Mouse (Mus musculus) hindbrain, embryonic 13.5 days (tissue): ENCODE measurements around the gene Ubac2. TPM values are rescaled to one million over a fixed set of nuclear protein-coding genes. Genes with fewer than 3 reads are reported as not detected.

Experiments used
- ATAC-seq: fragments of 200-750 bp; cut with Nextera tagmentation; 2 replicates; pipeline ENCODE4 v1.8.0; 2017; ENCODE audit warnings: moderate TSS enrichment; ENCODE audit not compliant: low FRiP score
- H3K27ac ChIP-seq: fragments of 300-500 bp; sonication (generic); 2 replicates; pipeline ENCODE4 v1.5.1; 2015; ENCODE audit warnings: inconsistent platforms, mild to moderate bottlenecking, moderate library complexity
- H3K27me3 ChIP-seq: fragments of 300-500 bp; sonication (generic); 2 replicates; pipeline ENCODE4 v1.6.1; 2015; ENCODE audit warnings: mild to moderate bottlenecking, inconsistent platforms
- H3K36me3 ChIP-seq: fragments of 300-500 bp; sonication (generic); 2 replicates; pipeline ENCODE4 v1.6.1; 2015; ENCODE audit warnings: mild to moderate bottlenecking, inconsistent platforms
- H3K4me1 ChIP-seq: fragments of 300-500 bp; sonication (generic); replicated peaks from 2 replicates; pipeline ENCODE4 v1.6.1; 2015; ENCODE audit warnings: inconsistent platforms
- H3K4me2 ChIP-seq: fragments of 300-500 bp; sonication (generic); 2 replicates; pipeline ENCODE4 v1.6.1; 2015; ENCODE audit warnings: inconsistent platforms, mild to moderate bottlenecking, moderate library complexity
- H3K4me3 ChIP-seq: fragments of 300-500 bp; sonication (generic); 2 replicates; pipeline ENCODE4 v1.5.1; 2015; ENCODE audit warnings: mild to moderate bottlenecking, inconsistent platforms
- H3K9ac ChIP-seq: fragments of 300-500 bp; sonication (generic); 2 replicates; pipeline ENCODE4 v1.6.1; 2015; ENCODE audit warnings: mild to moderate bottlenecking, inconsistent platforms
- H3K9me3 ChIP-seq: fragments of 300-500 bp; sonication (generic); 2 replicates; pipeline ENCODE4 v1.6.1; 2016; ENCODE audit warnings: inconsistent platforms
- WGBS: fragments of 180-500 bp; shearing (Covaris S2); methylation state at CpG from one replicate; pipeline ENCODE4 v1.1.7; 2015; 5-methylcytosine and 5-hydroxymethylcytosine counted together
- polyA plus RNA-seq: library from polyadenylated mRNA; unstranded; fragments of >200 nt; fragmentation: Nextera tagmentation; extraction: Ambion mirVana; gene quantifications from 2 replicates; pipeline ENCODE4 v1.2.1, GENCODE M21; 2015

Ubac2 gene
- polyA plus RNA-seq, 1 experiment from 2014 or later: 56.9 TPM

- ATAC-seq: no peak
- no peak overlapping the region for H3K27ac ChIP-seq
- H3K4me3 ChIP-seq: no peak overlapping the region
- no peaks in the 10 kb centered on the region for H3K9me3 ChIP-seq
- no peak overlapping the region for H3K4me2 ChIP-seq
- no peak overlapping the region for H3K9ac ChIP-seq
- no peaks in the 10 kb centered on the region for H3K4me1 ChIP-seq
- H3K36me3 ChIP-seq: peaks cover 48% of the 10 kb centered on the region
- 95% methylated on average over 13 of the region's 13 CpGs for WGBS
- H3K27me3 ChIP-seq: no peaks in the 10 kb centered on the region
Observed at GRCm38 (mm10) chr14:122009502-122009901, 131.1 kb downstream of the Ubac2 start.

- peaks cover 53% of the 10 kb centered on the region for H3K36me3 ChIP-seq
- H3K27me3 ChIP-seq: no peaks in the 10 kb centered on the region
- no peaks in the 10 kb centered on the region for H3K9me3 ChIP-seq
- ATAC-seq: no peak
- no peak overlapping the region for H3K27ac ChIP-seq
- no peaks in the 10 kb centered on the region for H3K4me1 ChIP-seq
- 87% methylated on average over 7 of the region's 7 CpGs for WGBS
- H3K9ac ChIP-seq: no peak overlapping the region
- no peak overlapping the region for H3K4me3 ChIP-seq
- H3K4me2 ChIP-seq: no peak overlapping the region
Observed at GRCm38 (mm10) chr14:122010301-122010700, 131.9 kb downstream of the Ubac2 start.

- H3K36me3 ChIP-seq: peaks cover 56% of the 10 kb centered on the region
- ATAC-seq: no peak
- no peaks in the 10 kb centered on the region for H3K27me3 ChIP-seq
- no peak overlapping the region for H3K27ac ChIP-seq
- H3K4me3 ChIP-seq: no peak overlapping the region
- no peak overlapping the region for H3K9ac ChIP-seq
- WGBS: 94% methylated on average over 8 of the region's 8 CpGs
- H3K4me1 ChIP-seq: no peaks in the 10 kb centered on the region
- H3K9me3 ChIP-seq: no peaks in the 10 kb centered on the region
- H3K4me2 ChIP-seq: no peak overlapping the region
Observed at GRCm38 (mm10) chr14:122011768-122012167, 133.3 kb downstream of the Ubac2 start.

GRCm38 (mm10) chr14:122012193-122012592 is 133.8 kb downstream of the Ubac2 start:
- Histone ChIP-seq H3K27me3 (no peaks in the 10 kb centered on the region), H3K36me3 (peaks cover 56% of the 10 kb centered on the region), H3K4me3 (no peak overlapping the region), H3K9ac (no peak overlapping the region), H3K9me3 (no peaks in the 10 kb centered on the region), H3K4me2 (no peak overlapping the region), H3K4me1 (no peaks in the 10 kb centered on the region), H3K27ac (no peak overlapping the region)
- ATAC-seq: no peak
- WGBS: 74% methylated on average over 5 of the region's 5 CpGs

GRCm38 (mm10) chr14:122012814-122013213 is 134.4 kb downstream of the Ubac2 start:
- peaks cover 56% of the 10 kb centered on the region for H3K36me3 ChIP-seq
- no peak overlapping the region for H3K27ac ChIP-seq
- no peaks in the 10 kb centered on the region for H3K4me1 ChIP-seq
- ATAC-seq: no peak
- no peak overlapping the region for H3K4me2 ChIP-seq
- H3K27me3 ChIP-seq: no peaks in the 10 kb centered on the region
- WGBS: 83% methylated on average over 13 of the region's 13 CpGs
- H3K9me3 ChIP-seq: no peaks in the 10 kb centered on the region
- H3K9ac ChIP-seq: no peak overlapping the region
- H3K4me3 ChIP-seq: no peak overlapping the region

GRCm38 (mm10) chr14:122013417-122013951 is 135.1 kb downstream of the Ubac2 start:
- WGBS: 90% methylated on average over 14 of the region's 14 CpGs
- Histone ChIP-seq H3K27me3 (no peaks in the 10 kb centered on the region), H3K4me3 (no peak overlapping the region), H3K4me1 (no peaks in the 10 kb centered on the region), H3K4me2 (no peak overlapping the region), H3K36me3 (peaks cover 55% of the 10 kb centered on the region), H3K9ac (no peak overlapping the region), H3K27ac (no peak overlapping the region), H3K9me3 (no peaks in the 10 kb centered on the region)
- ATAC-seq: no peak

GRCm38 (mm10) chr14:122017958-122018357 is 139.5 kb downstream of the Ubac2 start:
- 93% methylated on average over 2 of the region's 2 CpGs for WGBS
- no peaks in the 10 kb centered on the region for H3K27me3 ChIP-seq
- H3K4me2 ChIP-seq: no peak overlapping the region
- H3K36me3 ChIP-seq: peaks cover 60% of the 10 kb centered on the region
- no peak overlapping the region for H3K27ac ChIP-seq
- no peak overlapping the region for H3K9ac ChIP-seq
- no peak overlapping the region for H3K4me3 ChIP-seq
- no peak for ATAC-seq
- no peaks in the 10 kb centered on the region for H3K4me1 ChIP-seq
- H3K9me3 ChIP-seq: no peaks in the 10 kb centered on the region

- ATAC-seq: no peak
- Histone ChIP-seq H3K27ac (no peak overlapping the region), H3K4me3 (no peak overlapping the region), H3K4me1 (no peaks in the 10 kb centered on the region), H3K9me3 (no peaks in the 10 kb centered on the region), H3K4me2 (no peak overlapping the region), H3K27me3 (no peaks in the 10 kb centered on the region), H3K36me3 (peaks cover 57% of the 10 kb centered on the region), H3K9ac (no peak overlapping the region)
- 92% methylated on average over 2 of the region's 2 CpGs for WGBS
Observed at GRCm38 (mm10) chr14:122019389-122019788, 141.0 kb downstream of the Ubac2 start.

- H3K27ac ChIP-seq: no peak overlapping the region
- ATAC-seq: no peak
- no peaks in the 10 kb centered on the region for H3K4me1 ChIP-seq
- H3K9me3 ChIP-seq: no peaks in the 10 kb centered on the region
- H3K27me3 ChIP-seq: no peaks in the 10 kb centered on the region
- peaks cover 50% of the 10 kb centered on the region for H3K36me3 ChIP-seq
- WGBS: 96% methylated on average over 6 of the region's 6 CpGs
- no peak overlapping the region for H3K4me2 ChIP-seq
- H3K4me3 ChIP-seq: no peak overlapping the region
- H3K9ac ChIP-seq: no peak overlapping the region
Observed at GRCm38 (mm10) chr14:122020567-122020966, 142.1 kb downstream of the Ubac2 start.

GRCm38 (mm10) chr14:122023054-122023453 is 144.6 kb downstream of the Ubac2 start:
- Histone ChIP-seq H3K27ac (no peak overlapping the region), H3K27me3 (no peaks in the 10 kb centered on the region), H3K9ac (no peak overlapping the region), H3K36me3 (peaks cover 49% of the 10 kb centered on the region), H3K4me2 (no peak overlapping the region), H3K4me1 (no peaks in the 10 kb centered on the region), H3K9me3 (no peaks in the 10 kb centered on the region), H3K4me3 (no peak overlapping the region)
- 97% methylated on average over 1 of the region's 1 CpGs for WGBS
- ATAC-seq: no peak

GRCm38 (mm10) chr14:122023928-122024327 is 145.5 kb downstream of the Ubac2 start:
- no peak overlapping the region for H3K9ac ChIP-seq
- no peak for ATAC-seq

GRCm38 (mm10) chr14:122028926-122029745 is 150.7 kb downstream of the Ubac2 start:
- Histone ChIP-seq H3K4me2 (no peak overlapping the region), H3K4me3 (no peak overlapping the region), H3K9ac (no peak overlapping the region), H3K4me1 (no peaks in the 10 kb centered on the region), H3K27me3 (no peaks in the 10 kb centered on the region), H3K27ac (no peak overlapping the region), H3K36me3 (no peaks in the 10 kb centered on the region), H3K9me3 (no peaks in the 10 kb centered on the region)
- ATAC-seq: no peak
- WGBS: 90% methylated on average over 11 of the region's 11 CpGs

More at GRCm38 (mm10) chr14:122023928-122024327, 145.5 kb downstream of the Ubac2 start:
- H3K4me2 ChIP-seq: no peak overlapping the region
- peaks cover 45% of the 10 kb centered on the region for H3K36me3 ChIP-seq
- H3K27ac ChIP-seq: no peak overlapping the region
- no peaks in the 10 kb centered on the region for H3K4me1 ChIP-seq
- H3K9me3 ChIP-seq: no peaks in the 10 kb centered on the region
- H3K4me3 ChIP-seq: no peak overlapping the region
- H3K27me3 ChIP-seq: no peaks in the 10 kb centered on the region

- Histone ChIP-seq H3K9ac (no peak overlapping the region), H3K4me2 (no peak overlapping the region), H3K4me1 (no peaks in the 10 kb centered on the region), H3K9me3 (no peaks in the 10 kb centered on the region), H3K4me3 (no peak overlapping the region), H3K36me3 (no peaks in the 10 kb centered on the region; the same call in 1 of the 2 replicates), H3K27ac (no peak overlapping the region), H3K27me3 (no peaks in the 10 kb centered on the region)
- WGBS: 94% methylated on average over 4 of the region's 4 CpGs
- ATAC-seq: no peak
Observed at GRCm38 (mm10) chr14:122029851-122030250, 151.4 kb downstream of the Ubac2 start.
